Mouse (Mus musculus): ENCODE measurements around the gene Jmjd6.
"Not testable (repeated sequence)": the region's sequence is repeated elsewhere in the genome, so short reads cannot be mapped to it uniquely, and the experiment has no call there.

DNA sequence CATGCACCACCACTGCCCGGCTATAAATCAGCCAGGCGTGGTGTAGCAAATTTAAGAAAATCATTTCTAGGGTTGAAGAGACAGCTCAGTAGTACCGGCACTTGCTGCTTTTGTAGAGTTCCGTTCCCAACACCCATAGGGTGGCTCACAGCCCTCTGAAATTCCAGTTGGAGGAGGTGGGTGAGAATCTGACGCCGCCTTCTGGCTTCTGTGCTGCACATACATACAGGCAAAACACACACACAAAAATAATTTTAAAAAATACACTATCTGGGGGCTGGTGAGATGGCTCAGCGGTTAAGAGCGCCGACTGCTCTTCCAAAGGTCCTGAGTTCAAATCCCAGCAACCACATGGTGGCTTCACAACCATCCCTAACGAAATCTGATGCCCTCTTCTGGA, 19.4 kb downstream of the Jmjd6 start:
- not testable (repeated sequence) for TF ChIP-seq CTCF, EP300 (IDR thresholded peaks at IDR 0.05; ENCODE audit: low read depth)
